Mouse (Mus musculus) small intestine, adult 2 months (tissue): Measurements from ENCODE around the gene Shisa4. TPM values are rescaled to one million over a fixed set of nuclear protein-coding genes. Genes with fewer than 3 reads are reported as not detected.

Experiments used
- H3K27ac ChIP-seq: fragments of 200-500 bp; 2 replicates; pipeline ENCODE4 v1.5.1; 2012; ENCODE audit warnings: low read depth, low read length, control low read depth, inconsistent platforms; ENCODE audit not compliant: insufficient read depth
- H3K27me3 ChIP-seq: fragments of 200-500 bp; 2 replicates; pipeline ENCODE4 v1.6.1; 2012; ENCODE audit warnings: mild to moderate bottlenecking, moderate library complexity, low read length, inconsistent platforms; ENCODE audit not compliant: control insufficient read depth, insufficient read depth
- H3K36me3 ChIP-seq: fragments of 200-500 bp; 2 replicates; pipeline ENCODE4 v1.6.1; 2012; ENCODE audit warnings: mild to moderate bottlenecking, low read length, control low read depth, inconsistent platforms; ENCODE audit not compliant: control insufficient read depth, insufficient read depth
- H3K4me1 ChIP-seq: fragments of 200-500 bp; 2 replicates; pipeline ENCODE4 v1.6.1; 2012; ENCODE audit warnings: low read length, inconsistent platforms, mixed read lengths; ENCODE audit not compliant: control insufficient read depth, insufficient read depth, insufficient read length
- H3K4me3 ChIP-seq: fragments of 200-500 bp; 2 replicates; pipeline ENCODE4 v1.5.1; 2012; ENCODE audit warnings: low read depth, mild to moderate bottlenecking, control low read depth, inconsistent platforms, low read length, moderate library complexity
- CTCF ChIP-seq: fragments of 200-500 bp; IDR thresholded peaks from 2 replicates; pipeline ENCODE4 v1.5.1; 2012; ENCODE audit warnings: low read depth, mild to moderate bottlenecking, control low read depth, inconsistent platforms, low read length, moderate library complexity, mixed read lengths; ENCODE audit not compliant: insufficient replicate concordance, insufficient read length; ENCODE audit errors: extremely low read depth
- POLR2A ChIP-seq: fragments of 200-500 bp; IDR thresholded peaks from 2 replicates; pipeline ENCODE4 v1.6.1; 2012; ENCODE audit warnings: low read depth, mild to moderate bottlenecking, control low read depth, inconsistent platforms, low read length, moderate library complexity
- WGBS: fragments of 180-500 bp; shearing (Covaris S2); methylation state at CpG from one replicate; pipeline ENCODE4 v1.1.7; 2018; 5-methylcytosine and 5-hydroxymethylcytosine counted together
- polyA plus RNA-seq: library from polyadenylated mRNA; depleted of rRNA; stranded (reverse); fragments of >200 nt; gene quantifications from 2 replicates; pipeline ENCODE4 v1.2.3, GENCODE M21; 2012

The Shisa4 gene
- polyA plus RNA-seq, 1 experiment, result 3.9 TPM

GRCm38 (mm10) chr1:135378576-135378975 is 3.5 kb upstream of the Shisa4 start:
- H3K27ac ChIP-seq, result no peak overlapping the region
- H3K4me1 ChIP-seq, result peaks cover 7% of the 10 kb centered on the region; the same call in 1 of the 2 replicates
- H3K27me3 ChIP-seq, result peaks cover 8% of the 10 kb centered on the region
- no peak overlapping the region for H3K4me3 ChIP-seq
- 40% methylated on average over 9 of the region's 9 CpGs for WGBS
- no peak for TF ChIP-seq POLR2A
- no peak for TF ChIP-seq CTCF
- H3K36me3 ChIP-seq, result peaks cover 3% of the 10 kb centered on the region

- peaks cover 8% of the 10 kb centered on the region for H3K27me3 ChIP-seq
- H3K4me3 ChIP-seq, result peak overlapping the region; percentile 61
- TF ChIP-seq POLR2A (no peak), CTCF (no peak)
- WGBS, result 15% methylated on average over 18 of the region's 19 CpGs
- no peak overlapping the region for H3K27ac ChIP-seq
- peaks cover 7% of the 10 kb centered on the region; the same call in 1 of the 2 replicates for H3K4me1 ChIP-seq
- H3K36me3 ChIP-seq, result no peaks in the 10 kb centered on the region
These were observed 716 bp downstream of the Shisa4 start for GRCm38 (mm10) chr1:135374175-135374867.

GRCm38 (mm10) chr1:135373171-135373677 is 1.8 kb downstream of the Shisa4 start:
- 84% methylated on average over 4 of the region's 4 CpGs for WGBS
- H3K4me1 ChIP-seq, result peaks cover 13% of the 10 kb centered on the region
- H3K4me3 ChIP-seq, result no peak overlapping the region
- TF ChIP-seq POLR2A (no peak), CTCF (no peak)
- H3K36me3 ChIP-seq, result no peaks in the 10 kb centered on the region
- H3K27ac ChIP-seq, result no peak overlapping the region
- peaks cover 8% of the 10 kb centered on the region for H3K27me3 ChIP-seq

- Histone ChIP-seq H3K27me3 (no peaks in the 10 kb centered on the region), H3K4me1 (peaks cover 10% of the 10 kb centered on the region), H3K4me3 (no peak overlapping the region), H3K36me3 (no peaks in the 10 kb centered on the region), H3K27ac (no peak overlapping the region)
- TF ChIP-seq CTCF (no peak), POLR2A (no peak)
- WGBS, result 82% methylated on average over 5 of the region's 5 CpGs
These were observed 5.6 kb downstream of the Shisa4 start for GRCm38 (mm10) chr1:135369415-135369814.

- 10% methylated on average over 14 of the region's 14 CpGs for whole genome bisulfite sequencing
- Histone ChIP-seq H3K4me3 (peak overlapping the region; percentile 63), H3K4me1 (peaks cover 6% of the 10 kb centered on the region), H3K27ac (no peak overlapping the region), H3K27me3 (no peaks in the 10 kb centered on the region), H3K36me3 (no peaks in the 10 kb centered on the region)
- TF ChIP-seq CTCF (peak; percentile 34; the same call in 1 of the 2 replicates), POLR2A (no peak)
These were observed 6.1 kb downstream of the Shisa4 start for GRCm38 (mm10) chr1:135368982-135369381.

GRCm38 (mm10) chr1:135368245-135368644 is 6.8 kb downstream of the Shisa4 start:
- no peaks in the 10 kb centered on the region for H3K36me3 ChIP-seq
- H3K27ac ChIP-seq, result no peak overlapping the region
- no peaks in the 10 kb centered on the region for H3K27me3 ChIP-seq
- H3K4me3 ChIP-seq, result peak overlapping the region; percentile 63
- under 1% methylated on average over 20 of the region's 20 CpGs for WGBS
- TF ChIP-seq POLR2A (no peak), CTCF (peak; percentile 91)
- peaks cover 6% of the 10 kb centered on the region for H3K4me1 ChIP-seq

- peaks cover 6% of the 10 kb centered on the region for H3K4me1 ChIP-seq
- no peak overlapping the region for H3K27ac ChIP-seq
- no peaks in the 10 kb centered on the region for H3K36me3 ChIP-seq
- WGBS, result 70% methylated on average over 8 of the region's 8 CpGs
- no peaks in the 10 kb centered on the region for H3K27me3 ChIP-seq
- no peak overlapping the region for H3K4me3 ChIP-seq
- TF ChIP-seq CTCF (no peak), POLR2A (no peak)
These were observed 7.4 kb downstream of the Shisa4 start for GRCm38 (mm10) chr1:135367595-135367994.
